Comparison of ENCODE assay signal across 21 mouse cellular contexts in the genomic region with DNA sequence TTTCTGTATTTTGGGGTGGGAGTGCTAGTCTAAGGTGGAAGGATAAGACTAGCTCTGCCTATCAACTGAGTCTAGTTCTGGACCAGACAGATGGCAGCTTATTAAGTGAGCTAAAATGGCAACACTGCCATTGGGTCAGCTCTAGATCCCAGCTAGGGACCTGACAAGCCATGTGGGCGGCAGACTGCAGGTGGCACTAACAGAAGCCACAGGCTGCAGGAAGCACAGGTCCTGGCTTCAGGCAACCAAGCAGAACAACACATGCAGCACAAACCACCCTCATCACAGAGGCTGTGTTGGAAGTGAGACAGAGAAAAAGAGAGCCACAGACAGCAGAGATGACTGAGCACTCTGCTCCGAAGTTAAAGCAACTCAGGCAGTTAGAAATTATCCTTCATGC. TPM values are rescaled to one million over a fixed set of nuclear protein-coding genes. Genes with fewer than 3 reads are reported as not detected.
A peak's percentile ranks its signal among the peaks of the same experiment; 100 is the strongest.
DNase-seq lines count a peak whose midpoint lies in the region; ATAC-seq and TF ChIP-seq lines count a peak whose summit lies in the region.
"Had no signal": no experiment of that assay in that cellular context is flagged by ENCODE, and none has a peak within 500 bp of the region (broad histone marks: within the 10 kb centered on the region; RNA-seq: fewer than 3 reads in every experiment).

No protein-coding gene starts in this region.

- no peak overlapping the region for H3K9ac ChIP-seq in forebrain, embryonic 11.5 days (ENCODE audit: low read length)
- H3K9ac ChIP-seq: embryonic facial prominence, embryonic 15.5 days; liver, embryonic 12.5 days; lung, embryonic 15.5 days had no signal

- H3K27ac ChIP-seq in cerebellum, adult 2 months (ENCODE audit: insufficient read depth, low read length), result peak overlapping the region; percentile 62
- H3K27ac ChIP-seq in forebrain, embryonic 11.5 days (ENCODE audit: low read depth, low read length), result no peak overlapping the region
- H3K27ac ChIP-seq: embryonic facial prominence, embryonic 15.5 days; left cerebral cortex, adult 2 months; liver, embryonic 12.5 days; lung, embryonic 15.5 days had no signal

- DNase-seq in cerebellum, postnatal 4 days (ENCODE audit: low spot score in 2 of 2), result no peak
- DNase-seq in spleen, postnatal 36 days (ENCODE audit: low spot score in 2 of 2), result peak; percentile 54 to 57
- no peak for DNase-seq in spleen, postnatal 14 days (ENCODE audit: low spot score in 2 of 2)
- DNase-seq in cerebellum, adult 2 months, result peak; percentile 66 to 85
- no peak for DNase-seq in forebrain, embryonic 11.5 days (ENCODE audit: low spot score)
- DNase-seq in left cerebral cortex, adult 18-20 months (ENCODE audit: low spot score in 2 of 2), result no peak
- DNase-seq: kidney, adult 11 months; kidney, postnatal 14 days; lung, postnatal 4 days had no signal

- TF ChIP-seq POLR2A in cerebellum, adult 2 months (IDR thresholded peaks at IDR 0.05; ENCODE audit: borderline replicate concordance, insufficient read depth, low read length), result no peak

- TF ChIP-seq CTCF in cerebellum, adult 2 months (IDR thresholded peaks at IDR 0.05; ENCODE audit: borderline replicate concordance, insufficient read depth, low read depth, low read length), result peak; percentile 34; the same call in 1 of the 2 replicates

- H3K4me2 ChIP-seq in forebrain, embryonic 11.5 days (ENCODE audit: low read depth, low read length, severe bottlenecking), result no peak overlapping the region
- H3K4me2 ChIP-seq: embryonic facial prominence, embryonic 15.5 days; liver, embryonic 12.5 days; lung, embryonic 15.5 days; midbrain, embryonic 11.5 days had no signal

- H3K27me3 ChIP-seq in cerebellum, adult 2 months (ENCODE audit: control insufficient read depth, insufficient read depth, low read length), result no peaks in the 10 kb centered on the region
- H3K27me3 ChIP-seq in forebrain, embryonic 11.5 days (ENCODE audit: control insufficient read depth, insufficient read depth, low read length), result no peaks in the 10 kb centered on the region
- H3K27me3 ChIP-seq: embryonic facial prominence, embryonic 15.5 days; liver, embryonic 12.5 days; lung, embryonic 15.5 days had no signal

- peaks cover 11% of the 10 kb centered on the region for H3K4me1 ChIP-seq in cerebellum, adult 2 months (ENCODE audit: control insufficient read depth, insufficient read depth, low read length)
- H3K4me1 ChIP-seq in forebrain, embryonic 11.5 days (replicated peaks; ENCODE audit: control insufficient read depth, insufficient read depth, low read length), result 0 out of 2 replicates have a peak, but pooled peaks cover 3% of the 10 kb centered on the region
- H3K4me1 ChIP-seq: embryonic facial prominence, embryonic 15.5 days had no signal

- no peak overlapping the region for H3K4me3 ChIP-seq in cerebellum, adult 2 months (replicated peaks; ENCODE audit: insufficient read depth, low read depth, low read length)
- H3K4me3 ChIP-seq in forebrain, embryonic 11.5 days (ENCODE audit: low read depth, low read length), result no peak overlapping the region
- H3K4me3 ChIP-seq: embryonic facial prominence, embryonic 15.5 days; left cerebral cortex, adult 2 months; liver, embryonic 12.5 days; lung, embryonic 15.5 days had no signal

- H3K36me3 ChIP-seq in forebrain, embryonic 11.5 days (ENCODE audit: control insufficient read depth, insufficient read depth, low read length), result no peaks in the 10 kb centered on the region; the same call in 1 of the 2 replicates

- no peaks in the 10 kb centered on the region for H3K9me3 ChIP-seq in forebrain, embryonic 11.5 days (ENCODE audit: control insufficient read depth, low read length)
- H3K9me3 ChIP-seq: embryonic facial prominence, embryonic 15.5 days; liver, embryonic 12.5 days; lung, embryonic 15.5 days had no signal

- 16% methylated on average over 2 of the region's 2 CpGs for WGBS in cerebellum, adult 2 months
- 87% methylated on average over 2 of the region's 2 CpGs for WGBS in forebrain, embryonic 11.5 days

- peak; percentile 93 for ATAC-seq in cerebellum, adult (ENCODE audit: insufficient number of reproducible peaks, low FRiP score, low TSS enrichment)
- peak; percentile 75 for ATAC-seq in neutrophil, adult 5-6 weeks (ENCODE audit: extremely low read depth, insufficient number of reproducible peaks, low FRiP score, poor library complexity, severe bottlenecking)
- no peak for ATAC-seq in forebrain, embryonic 11.5 days (replicated peaks; ENCODE audit: low FRiP score)
- ATAC-seq: hindbrain, embryonic 16.5 days; liver, embryonic 12.5 days had no signal

RNA-seq across cellular contexts. Expression of a gene that starts 16.6 kb away (rescaled TPM):
- 24.3 and 24.4 TPM in 2 replicates for polyA plus RNA-seq in cerebellum, adult 2 months (2012; rRNA removed)
- 72.7 and 73.7 TPM in 2 replicates for total RNA-seq in neutrophil, adult 5-6 weeks (2017)
- 17.7 and 20.1 TPM in 2 replicates for polyA plus RNA-seq in forebrain, embryonic 11.5 days (2014; fragmentation: Nextera tagmentation; extraction: Ambion mirVana)
- total RNA-seq in left cerebral cortex, adult 18-20 months (2021), result 10 to 100 TPM; 59.2 to 59.6 TPM

RNA-seq across cellular contexts. Expression of a gene that starts 20.6 kb away (rescaled TPM):
- 0.13 and 0.20 TPM in 2 replicates for polyA plus RNA-seq in cerebellum, adult 2 months (2012; rRNA removed)
- total RNA-seq in neutrophil, adult 5-6 weeks (2017), result not detected in 2 replicates
- polyA plus RNA-seq in forebrain, embryonic 11.5 days (2014; fragmentation: Nextera tagmentation; extraction: Ambion mirVana), result 0.43 and 0.45 TPM in 2 replicates
- total RNA-seq in left cerebral cortex, adult 18-20 months (2021), result under 1 TPM; 0.28 to 0.44 TPM
- total RNA-seq: gastrocnemius, adult 18-20 months; hematopoietic stem cell, adult 5-6 weeks; MEL had no signal
- polyA plus RNA-seq: spleen, adult 2 months had no signal

Comparison
In these comparisons a context has a peak if more than half of its experiments do, and no peak if none do; other contexts are left out.
1. DNase-seq: peak in spleen, postnatal 36 days (2 of 2) and cerebellum, adult 2 months (2 of 2); none in cerebellum, postnatal 4 days (0 of 2), spleen, postnatal 14 days (0 of 2), forebrain, embryonic 11.5 days (single experiment) and left cerebral cortex, adult 18-20 months (0 of 2).